Mouse (Mus musculus) liver, embryonic 14.5 days (tissue): ENCODE results near the gene Palld.

Experiments
- CTCF ChIP-seq: IDR thresholded peaks from 2 replicates; pipeline ENCODE4 v1.5.1; 2016; ENCODE audit warnings: antibody characterized with exemption, low read depth, control low read depth
- EP300 ChIP-seq: IDR thresholded peaks from 2 replicates; pipeline ENCODE4 v1.6.1; 2016; ENCODE audit warnings: antibody characterized with exemption, low read depth

GRCm38 (mm10) chr8:61692129-61692528 lies 210.4 kb downstream of the Palld start:
- TF ChIP-seq CTCF (no peak), EP300 (no peak)
